Mouse (Mus musculus): Measurements from ENCODE around the gene Gm10428.
"Not testable (repeated sequence)": the region's sequence is repeated elsewhere in the genome, so short reads cannot be mapped to it uniquely, and the experiment has no call there.

Gm10428 gene

DNA sequence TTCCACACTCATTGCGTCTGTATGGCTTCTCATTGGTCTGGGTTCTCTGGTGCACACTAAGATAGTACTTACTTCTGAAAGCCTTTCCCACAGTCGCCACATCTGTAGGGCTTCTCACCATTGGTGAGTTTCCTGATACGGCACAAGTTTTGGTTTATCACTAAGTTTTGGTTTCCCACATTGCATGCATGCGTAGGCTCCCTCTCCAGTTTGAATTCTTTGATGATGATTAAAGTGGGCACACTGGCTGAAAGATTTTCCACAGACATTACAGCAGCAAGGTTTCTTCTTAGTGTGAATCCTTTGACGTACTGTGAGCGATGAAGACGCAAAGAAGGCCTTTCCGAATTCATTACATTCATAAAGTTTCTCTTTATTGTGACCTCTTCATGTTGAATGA is at the start of gene Gm10428:
Gene Gm10428, plus strand, starts transcription at position 321 of the 400 bp plus-strand sequence.
- ChIA-PET CTCF (no interaction called here), POLR2A (interaction anchor here in 1 of 4 experiments (1.0 kb wide), 1 partner anchor 126 kb away, joined by 3 read pairs; the partner anchor contains the start of gene Tvp23b)

DNA sequence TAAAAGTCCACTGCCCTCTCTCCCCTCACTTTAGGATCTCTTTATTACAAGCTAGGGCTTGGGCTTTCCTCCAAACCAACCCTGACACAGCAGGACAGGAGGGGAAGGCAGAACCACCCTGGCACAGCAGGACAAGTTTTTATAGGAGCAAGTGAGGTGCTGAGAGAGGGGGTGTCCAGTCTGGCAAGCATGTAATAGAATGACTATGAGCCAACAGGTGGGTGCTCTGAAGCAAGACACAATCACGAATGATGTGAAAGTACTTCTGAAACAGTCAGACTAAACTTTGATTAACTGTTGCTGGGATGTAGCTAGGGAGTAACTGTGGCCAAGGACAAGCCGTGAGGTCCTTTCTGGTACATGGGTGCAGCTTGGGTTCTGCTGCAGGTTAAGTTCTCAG is 46.8 kb upstream of the Gm10428 start:
- ChIA-PET POLR2A (interaction anchor here in 3 of 4 experiments (1.6 to 2.6 kb wide), 4 partner anchors 100 to 104 kb away, joined by 5 to 14 read pairs (median 7); no protein-coding TSS in a partner anchor), CTCF (interaction anchor here in 3 of 4 experiments (0.7 to 1.4 kb wide), 5 partner anchors 13 to 756 kb away, joined by 3 to 4 read pairs (median 3); no protein-coding TSS in a partner anchor)

DNA sequence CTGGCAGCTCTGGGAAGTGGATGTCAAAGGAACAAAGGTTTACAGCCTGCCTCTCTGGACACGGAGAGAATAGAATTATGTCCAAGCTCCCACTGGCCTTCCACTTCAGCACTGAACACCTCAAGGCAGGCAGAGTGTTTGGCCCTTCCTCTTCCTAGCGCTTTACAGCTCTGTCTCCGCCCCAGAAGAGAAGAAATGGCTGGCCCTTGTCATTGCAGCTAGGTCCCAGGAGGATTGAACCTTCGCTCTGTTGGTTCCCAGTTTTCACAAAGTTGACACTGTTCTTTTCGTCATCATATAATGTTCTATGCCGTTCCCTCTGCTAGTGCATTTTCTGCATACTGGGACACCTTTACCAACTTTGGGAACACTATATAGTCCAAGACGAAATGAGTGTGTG is 44.6 kb upstream of the Gm10428 start:
- ChIA-PET POLR2A (interaction anchor here in 2 of 4 experiments (0.6 to 2.0 kb wide), 6 partner anchors 9 to 157 kb away, joined by 3 to 5 read pairs (median 3); no protein-coding TSS in a partner anchor), CTCF (interaction anchor here in 2 of 4 experiments (1.0 to 1.7 kb wide), 3 partner anchors 8 to 69 kb away, joined by 3 to 6 read pairs (median 3); no protein-coding TSS in a partner anchor)

- ChIA-PET POLR2A (interaction anchor here (0.6 to 1.1 kb wide), 4 partner anchors 81 to 279 kb away, joined by 3 to 5 read pairs (median 4); no protein-coding TSS in a partner anchor), CTCF (interaction anchor here in 2 of 4 experiments (0.6 to 1.3 kb wide), 2 partner anchors 80 to 96 kb away, joined by 3 to 18 read pairs; no protein-coding TSS in a partner anchor)
Measured at GRCm38 (mm10) chr11:62710657-62711056, 42.2 kb upstream of the Gm10428 start.

- ChIA-PET CTCF (interaction anchor here in 1 of 4 experiments (0.5 kb wide), 1 partner anchor 35 kb away, joined by 5 read pairs; no protein-coding TSS in a partner anchor), POLR2A (no interaction called here)
Measured at GRCm38 (mm10) chr11:62728276-62728675, 24.6 kb upstream of the Gm10428 start.

DNA sequence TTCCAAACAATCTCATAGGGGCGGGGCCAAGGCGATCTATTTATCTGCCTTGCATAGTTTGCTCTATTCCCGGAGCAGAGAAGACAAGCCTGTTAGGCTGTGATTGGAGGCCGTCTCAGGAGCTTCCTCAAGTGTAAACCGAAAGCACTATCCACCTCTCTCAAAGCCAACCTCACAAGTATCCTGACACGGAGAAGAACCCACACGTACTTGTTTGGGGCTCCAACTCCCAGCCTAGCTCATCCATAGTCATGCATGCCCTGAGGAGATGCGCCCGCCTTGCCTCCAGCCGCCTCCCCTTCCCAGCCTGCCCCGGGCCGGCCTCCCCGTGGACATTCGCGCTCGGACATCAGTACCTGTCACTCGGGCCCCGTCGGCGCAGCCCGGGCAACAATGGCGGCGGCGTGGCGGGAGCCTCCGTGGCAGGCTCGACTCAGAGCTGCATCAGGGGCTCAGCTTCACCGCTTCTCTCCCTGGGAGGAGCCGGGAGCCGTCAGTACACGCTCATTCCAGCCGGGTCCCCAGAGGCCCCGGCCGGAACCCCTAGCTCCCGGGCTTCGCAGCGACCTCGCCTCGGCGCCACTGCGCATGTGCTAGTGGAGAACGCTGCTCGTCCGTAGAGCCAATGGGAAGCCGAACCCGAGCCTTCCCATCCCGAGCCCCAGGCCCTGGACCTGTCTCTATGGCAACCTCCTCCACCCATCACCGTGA is 21.4 kb upstream of the Gm10428 start, which contains the start of gene Zfp287:
Gene Zfp287, minus strand, starts transcription at position 595 of the 711 bp plus-strand sequence.
- CTCF ChIA-PET: interaction anchor here in 3 of 4 experiments (0.6 to 1.7 kb wide), 5 partner anchors 13 to 190 kb away, joined by 3 to 6 read pairs (median 4); no protein-coding TSS in a partner anchor
- POLR2A ChIA-PET: interaction anchor here in 3 of 4 experiments (0.5 to 2.0 kb wide), 12 partner anchors 9 to 405 kb away, joined by 3 to 10 read pairs (median 3); partner anchors contain the start of gene Ubb (in 3 of the 3)

DNA sequence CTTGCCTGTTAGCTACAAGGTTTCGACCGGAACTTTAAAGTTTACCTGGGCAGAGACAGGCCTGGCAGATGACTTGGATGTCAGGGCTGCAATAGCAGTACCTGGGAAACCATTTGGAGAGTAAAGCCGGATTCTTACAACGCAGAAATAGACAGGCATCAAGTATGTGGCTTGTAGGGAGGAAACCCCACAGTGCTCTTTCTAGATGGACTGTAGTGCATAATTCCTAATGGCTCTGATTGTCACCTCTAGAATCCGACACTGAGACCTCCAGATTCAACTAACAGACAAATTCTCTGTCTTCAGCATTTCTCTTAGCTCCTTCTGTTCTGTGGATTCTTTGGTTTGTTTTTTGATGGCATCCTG is 20.9 kb upstream of the Gm10428 start:
- CTCF ChIA-PET: interaction anchor here in 1 of 4 experiments (0.6 to 1.5 kb wide), 2 partner anchors 73 to 170 kb away, joined by 4 to 5 read pairs; no protein-coding TSS in a partner anchor
- POLR2A ChIA-PET: interaction anchor here in 3 of 4 experiments (0.8 to 2.0 kb wide), 9 partner anchors 19 to 404 kb away, joined by 3 to 8 read pairs (median 3); partner anchors contain the start of gene Ubb (in 3 of the 3)

GRCm38 (mm10) chr11:62732665-62733064 is 20.2 kb upstream of the Gm10428 start:
- ChIA-PET POLR2A (interaction anchor here in 1 of 4 experiments (2.0 kb wide), 1 partner anchor 129 kb away, joined by 8 read pairs; no protein-coding TSS in a partner anchor), CTCF (interaction anchor here in 1 of 4 experiments (0.6 kb wide), 1 partner anchor 305 kb away, joined by 8 read pairs; no protein-coding TSS in a partner anchor)

DNA sequence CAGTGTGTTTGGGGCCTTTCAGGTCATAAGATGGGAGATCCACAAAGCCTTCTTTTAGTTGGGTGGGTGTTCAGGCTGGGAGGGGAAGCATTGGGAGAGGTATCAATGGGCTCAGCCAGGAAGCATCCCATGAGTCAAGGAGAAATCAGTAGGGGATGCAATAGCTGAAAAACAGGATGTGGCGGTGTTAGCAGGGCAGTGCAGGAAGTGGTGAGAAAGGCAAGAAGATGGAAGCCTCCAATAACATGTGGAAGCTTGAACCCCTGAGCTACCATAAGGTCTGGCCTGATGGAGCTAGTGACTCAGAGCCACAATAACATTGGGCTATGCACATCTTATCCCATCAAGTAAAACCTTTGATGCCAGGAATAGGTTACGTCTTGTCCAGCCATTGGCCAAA is 11.7 kb upstream of the Gm10428 start:
- CTCF ChIA-PET: interaction anchor here in 2 of 4 experiments (0.6 to 0.8 kb wide), 3 partner anchors 10 to 203 kb away, joined by 3 to 4 read pairs (median 3); no protein-coding TSS in a partner anchor
- POLR2A ChIA-PET: interaction anchor here in 1 of 4 experiments (0.6 to 0.7 kb wide), 3 partner anchors 9 to 266 kb away, joined by 3 to 5 read pairs (median 3); no protein-coding TSS in a partner anchor

GRCm38 (mm10) chr11:62742261-62742957 is 10.5 kb upstream of the Gm10428 start:
- ChIA-PET POLR2A (no interaction called here), CTCF (interaction anchor here in 2 of 4 experiments (0.6 kb wide), 2 partner anchors 159 to 173 kb away, joined by 3 to 13 read pairs; no protein-coding TSS in a partner anchor)

GRCm38 (mm10) chr11:62744103-62744502 is 8.8 kb upstream of the Gm10428 start:
- ChIA-PET POLR2A (interaction anchor here in 1 of 4 experiments (0.6 to 0.7 kb wide), 3 partner anchors 100 to 140 kb away, joined by 3 to 4 read pairs (median 3); no protein-coding TSS in a partner anchor), CTCF (interaction anchor here (0.6 to 1.1 kb wide), 17 partner anchors 10 to 1799 kb away, joined by 3 to 8 read pairs (median 3); partner anchors contain the start of gene Zfp287 (in 1 of the 4))

DNA sequence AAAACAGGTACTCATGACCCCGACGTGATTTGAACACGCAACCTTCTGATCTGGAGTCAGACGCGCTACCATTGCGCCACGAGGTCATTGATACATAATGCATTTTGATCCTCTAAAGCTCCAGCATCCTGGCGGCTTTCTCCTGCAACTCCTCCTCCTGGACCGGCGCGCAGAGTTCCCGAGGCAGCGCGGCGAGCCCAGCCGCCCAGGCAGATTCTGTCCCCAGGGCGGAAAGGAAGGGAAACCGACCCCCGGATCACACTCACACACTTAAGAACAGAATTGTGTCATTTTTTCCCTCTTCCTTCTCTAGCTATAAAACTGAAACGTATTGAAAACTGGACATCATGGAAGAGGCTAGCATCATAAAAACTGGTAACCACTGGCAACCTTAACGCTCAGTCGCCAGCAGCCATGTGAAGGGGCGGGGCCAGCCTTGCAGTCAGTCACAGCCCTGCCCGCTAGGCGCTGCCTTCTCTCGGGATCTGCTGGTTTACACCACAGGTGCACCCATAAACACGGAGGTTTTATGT is 6.8 kb upstream of the Gm10428 start:
- ChIA-PET POLR2A (interaction anchor here in 1 of 4 experiments (0.5 to 2.4 kb wide), 4 partner anchors 10 to 385 kb away, joined by 3 to 10 read pairs (median 4); no protein-coding TSS in a partner anchor), CTCF (interaction anchor here (0.6 to 1.8 kb wide), 5 partner anchors 11 to 176 kb away, joined by 3 to 4 read pairs (median 4); no protein-coding TSS in a partner anchor)

- ChIA-PET POLR2A (interaction anchor here in 1 of 4 experiments (2.4 kb wide), 1 partner anchor 144 kb away, joined by 10 read pairs; no protein-coding TSS in a partner anchor), CTCF (interaction anchor here in 2 of 4 experiments (1.4 to 1.5 kb wide), 2 partner anchors 9 kb away, joined by 3 to 4 read pairs; no protein-coding TSS in a partner anchor)
Measured at GRCm38 (mm10) chr11:62747227-62747626, 5.7 kb upstream of the Gm10428 start.

DNA sequence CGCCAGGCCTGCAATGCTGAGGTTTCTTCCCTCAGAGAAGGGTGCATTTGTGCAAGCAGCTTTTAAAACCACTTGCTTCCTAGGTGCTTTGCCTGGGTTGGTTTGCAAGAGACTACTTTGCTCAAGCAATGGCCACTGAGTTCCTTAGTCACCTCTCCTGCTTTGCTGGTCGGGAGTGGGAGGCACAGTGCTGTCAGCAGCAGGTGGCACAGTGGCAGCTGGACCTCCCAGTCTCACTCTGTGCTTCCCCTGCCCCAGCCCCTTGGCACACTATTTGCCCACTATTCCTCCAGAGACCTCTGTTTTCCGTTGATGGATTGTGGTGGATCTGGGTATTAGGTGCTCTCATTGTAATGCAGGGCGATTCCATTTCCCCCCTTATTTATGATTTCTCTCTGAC is 4.8 kb upstream of the Gm10428 start:
- POLR2A ChIA-PET: interaction anchor here in 1 of 4 experiments (0.6 kb wide), 1 partner anchor 74 kb away, joined by 3 read pairs; no protein-coding TSS in a partner anchor

DNA sequence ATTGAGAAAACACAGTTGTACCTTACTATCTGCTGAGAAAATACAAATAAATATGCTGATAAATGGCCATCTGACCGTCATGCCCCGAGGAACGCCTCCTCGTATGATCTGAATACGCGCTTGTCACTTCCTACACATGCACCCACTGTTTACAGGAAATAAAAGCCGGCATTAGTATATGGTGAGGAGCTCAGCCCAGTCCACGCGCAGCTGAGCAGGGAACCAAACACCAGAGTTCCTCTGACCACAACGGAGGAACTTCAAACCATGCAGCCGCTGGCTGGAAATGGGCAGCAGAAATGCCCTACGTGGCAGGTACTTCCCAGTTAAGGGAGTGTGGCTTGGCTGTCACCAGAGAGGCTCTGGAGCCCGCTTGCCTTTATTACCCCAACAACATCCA is 3.5 kb upstream of the Gm10428 start:
- POLR2A ChIA-PET, CTCF ChIA-PET: not testable (repeated sequence)

More for the DNA sequence above, 4.8 kb upstream of the Gm10428 start:
- CTCF ChIA-PET: interaction anchor here in 2 of 4 experiments (1.3 to 1.4 kb wide), 2 partner anchors 9 to 387 kb away, joined by 3 read pairs; no protein-coding TSS in a partner anchor

- POLR2A ChIA-PET: interaction anchor here in 1 of 4 experiments (0.6 kb wide), 1 partner anchor 127 kb away, joined by 3 read pairs; the partner anchor contains the start of gene Tvp23b
Measured at GRCm38 (mm10) chr11:62752191-62752590, 709 bp upstream of the Gm10428 start.

GRCm38 (mm10) chr11:62756456-62757142 is 3.7 kb downstream of the Gm10428 start:
- CTCF ChIA-PET: interaction anchor here (0.5 to 2.3 kb wide), 56 partner anchors 8 to 1104 kb away, joined by 3 to 21 read pairs (median 4); partner anchors contain the start of genes Fbxw10 (in 2 of the 4), Tvp23b (in 2 of the 4), Grap (in 1 of the 4) and Trim16 (in 1 of the 4)
- POLR2A ChIA-PET: interaction anchor here in 3 of 4 experiments (0.6 to 1.5 kb wide), 16 partner anchors 11 to 1814 kb away, joined by 3 to 8 read pairs (median 4); partner anchors contain the start of genes Tvp23b (in 3 of the 3), Fbxw10 (in 1 of the 3), Ubb (in 1 of the 3) and Zfp286 (in 1 of the 3)

More at GRCm38 (mm10) chr11:62752191-62752590, 709 bp upstream of the Gm10428 start:
- CTCF ChIA-PET: no interaction called here
